Mouse (Mus musculus): Measurements from ENCODE around the gene Rab11fip5.

- TF ChIP-seq CTCF (IDR thresholded peaks at IDR 0.05; ENCODE audit: extremely low read depth, insufficient read length, insufficient replicate concordance, low read depth, low read length) (no peak), POLR2A (IDR thresholded peaks at IDR 0.05; ENCODE audit: low read depth, low read length) (no peak)
These were observed 1.2 kb downstream of the Rab11fip5 start for GRCm38 (mm10) chr6:85373066-85373860.
